Mouse (Mus musculus) embryonic facial prominence, embryonic 15.5 days (tissue): ENCODE results near the gene Prdm16. TPM values are rescaled to one million over a fixed set of nuclear protein-coding genes. Genes with fewer than 3 reads are reported as not detected.

ENCODE experiments used
- ATAC-seq: fragments of 200-750 bp; cut with Nextera tagmentation; 2 replicates; pipeline ENCODE4 v1.8.0; 2017; ENCODE audit warnings: low read depth, moderate TSS enrichment; ENCODE audit not compliant: insufficient number of reproducible peaks, low FRiP score, low TSS enrichment
- H3K27ac ChIP-seq: fragments of 300-500 bp; sonication (generic); replicated peaks from 2 replicates; pipeline ENCODE4 v1.5.1; 2015; ENCODE audit warnings: mild to moderate bottlenecking, inconsistent platforms
- H3K27me3 ChIP-seq: fragments of 300-500 bp; sonication (generic); 2 replicates; pipeline ENCODE4 v1.6.1; 2015; ENCODE audit warnings: inconsistent platforms
- H3K36me3 ChIP-seq: fragments of 300-500 bp; sonication (generic); 2 replicates; pipeline ENCODE4 v1.6.1; 2015; ENCODE audit warnings: mild to moderate bottlenecking, inconsistent platforms
- H3K4me1 ChIP-seq: fragments of 300-500 bp; sonication (generic); 2 replicates; pipeline ENCODE4 v1.6.1; 2015; ENCODE audit warnings: inconsistent platforms
- H3K4me2 ChIP-seq: fragments of 300-500 bp; sonication (generic); replicated peaks from 2 replicates; pipeline ENCODE4 v1.6.1; 2015; ENCODE audit warnings: mild to moderate bottlenecking, inconsistent platforms
- H3K4me3 ChIP-seq: fragments of 300-500 bp; sonication (generic); replicated peaks from 2 replicates; pipeline ENCODE4 v1.5.1; 2015; ENCODE audit warnings: mild to moderate bottlenecking, inconsistent platforms
- H3K9ac ChIP-seq: fragments of 300-500 bp; sonication (generic); 2 replicates; pipeline ENCODE4 v1.6.1; 2015; ENCODE audit warnings: inconsistent platforms
- H3K9me3 ChIP-seq: fragments of 300-500 bp; sonication (generic); replicated peaks from 2 replicates; pipeline ENCODE4 v1.6.1; 2016; ENCODE audit warnings: inconsistent platforms
- WGBS: fragments of 180-500 bp; shearing (Covaris S2); methylation state at CpG from one replicate; pipeline ENCODE4 v1.1.7; 2015; 5-methylcytosine and 5-hydroxymethylcytosine counted together
- polyA plus RNA-seq: library from polyadenylated mRNA; unstranded; fragments of >200 nt; fragmentation: Nextera tagmentation; extraction: Ambion mirVana; gene quantifications from 2 replicates; pipeline ENCODE4 v1.2.1, GENCODE M21; 2015

The Prdm16 gene
- polyA plus RNA-seq, 1 experiment from 2014 or later = 12.5 TPM

GRCm38 (mm10) chr4:154328836-154329235 is 307.8 kb downstream of the Prdm16 start:
- no peak overlapping the region for H3K4me3 ChIP-seq
- ATAC-seq = peak; percentile 70
- no peak overlapping the region for H3K9ac ChIP-seq
- no peak overlapping the region for H3K27ac ChIP-seq
- H3K27me3 ChIP-seq = peaks cover 5% of the 10 kb centered on the region; the same call in 1 of the 2 replicates
- WGBS = 7% methylated on average over 6 of the region's 6 CpGs
- H3K4me1 ChIP-seq = 0 out of 2 replicates have a peak, but pooled peaks cover 4% of the 10 kb centered on the region
- H3K9me3 ChIP-seq = no peaks in the 10 kb centered on the region
- H3K36me3 ChIP-seq = no peaks in the 10 kb centered on the region
- H3K4me2 ChIP-seq = no peak overlapping the region

DNA sequence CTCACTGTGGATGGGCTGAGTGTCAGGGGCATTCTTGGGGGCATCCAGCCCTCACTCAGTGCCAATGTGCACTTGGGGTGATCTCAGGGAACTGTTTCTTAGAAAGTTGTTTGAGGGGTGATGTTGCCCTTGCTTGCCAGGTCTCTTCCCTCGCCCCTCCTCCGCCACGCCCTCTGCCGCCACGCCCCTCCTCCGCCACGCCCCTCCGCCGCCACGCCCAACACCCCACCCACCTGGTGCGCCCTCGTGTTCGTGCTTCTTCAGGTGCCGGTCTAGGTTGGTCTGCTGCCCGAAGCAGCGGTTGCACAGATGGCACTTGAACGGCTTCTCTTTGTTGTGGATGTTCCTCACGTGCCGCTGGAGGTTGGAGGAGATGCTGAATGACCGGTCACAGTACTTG is 308.2 kb downstream of the Prdm16 start:
- 11% methylated on average over 18 of the region's 20 CpGs for WGBS
- no peak overlapping the region for H3K4me2 ChIP-seq

GRCm38 (mm10) chr4:154325410-154325809 is 311.3 kb downstream of the Prdm16 start:
- Histone ChIP-seq H3K9me3 (no peaks in the 10 kb centered on the region), H3K36me3 (no peaks in the 10 kb centered on the region), H3K27ac (no peak overlapping the region), H3K9ac (no peak overlapping the region), H3K4me1 (0 out of 2 replicates have a peak, but pooled peaks cover 4% of the 10 kb centered on the region), H3K4me2 (no peak overlapping the region), H3K27me3 (peaks cover 5% of the 10 kb centered on the region; the same call in 1 of the 2 replicates), H3K4me3 (no peak overlapping the region)
- 69% methylated on average over 4 of the region's 4 CpGs for WGBS
- no peak for ATAC-seq

More for the DNA sequence above, 308.2 kb downstream of the Prdm16 start:
- Histone ChIP-seq H3K9ac (no peak overlapping the region), H3K27me3 (peaks cover 5% of the 10 kb centered on the region; the same call in 1 of the 2 replicates), H3K4me3 (no peak overlapping the region), H3K36me3 (no peaks in the 10 kb centered on the region), H3K9me3 (no peaks in the 10 kb centered on the region), H3K27ac (no peak overlapping the region), H3K4me1 (0 out of 2 replicates have a peak, but pooled peaks cover 4% of the 10 kb centered on the region)
- ATAC-seq = no peak

DNA sequence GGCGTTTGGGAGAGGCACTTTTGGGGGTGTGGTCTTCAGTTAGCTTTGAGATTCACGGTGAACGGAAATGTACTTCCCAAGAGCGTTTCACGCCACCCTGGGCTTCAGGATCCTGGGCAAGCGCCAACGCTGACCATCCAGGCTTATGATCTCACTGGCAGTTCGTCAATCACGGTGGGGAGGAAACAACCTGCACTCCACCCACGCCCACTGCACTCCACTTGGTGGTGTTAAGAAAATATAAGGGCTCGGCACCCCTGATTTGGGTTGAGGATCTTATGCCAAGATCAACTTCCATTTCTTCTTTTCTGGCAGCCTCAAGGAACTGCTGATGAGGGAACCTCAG is 323.1 kb downstream of the Prdm16 start:
- Histone ChIP-seq H3K27me3 (no peaks in the 10 kb centered on the region), H3K27ac (no peak overlapping the region), H3K4me3 (no peak overlapping the region), H3K36me3 (no peaks in the 10 kb centered on the region), H3K9me3 (no peaks in the 10 kb centered on the region), H3K9ac (no peak overlapping the region), H3K4me2 (no peak overlapping the region), H3K4me1 (no peaks in the 10 kb centered on the region)
- 66% methylated on average over 11 of the region's 11 CpGs for WGBS
- ATAC-seq = no peak

- Histone ChIP-seq H3K9me3 (no peaks in the 10 kb centered on the region), H3K4me2 (no peak overlapping the region), H3K4me3 (no peak overlapping the region), H3K9ac (no peak overlapping the region), H3K27ac (0 out of 2 replicates have a peak overlapping the region, but pooled peaks have one; percentile 8), H3K27me3 (no peaks in the 10 kb centered on the region), H3K36me3 (no peaks in the 10 kb centered on the region), H3K4me1 (no peaks in the 10 kb centered on the region)
- 30% methylated on average over 4 of the region's 4 CpGs for WGBS
- ATAC-seq = 0 out of 2 replicates have a peak, but pooled peaks have one; percentile 36
These were observed 323.6 kb downstream of the Prdm16 start for GRCm38 (mm10) chr4:154312935-154313621.

GRCm38 (mm10) chr4:154312143-154312812 is 324.4 kb downstream of the Prdm16 start:
- H3K9me3 ChIP-seq = no peaks in the 10 kb centered on the region
- 0 out of 2 replicates have a peak overlapping the region, but pooled peaks have one; percentile 8 for H3K27ac ChIP-seq
- no peaks in the 10 kb centered on the region for H3K4me1 ChIP-seq
- no peaks in the 10 kb centered on the region for H3K36me3 ChIP-seq
- no peak for ATAC-seq
- H3K4me3 ChIP-seq = no peak overlapping the region
- H3K9ac ChIP-seq = no peak overlapping the region
- no peaks in the 10 kb centered on the region for H3K27me3 ChIP-seq
- H3K4me2 ChIP-seq = no peak overlapping the region
- WGBS = 94% methylated on average over 2 of the region's 2 CpGs

DNA sequence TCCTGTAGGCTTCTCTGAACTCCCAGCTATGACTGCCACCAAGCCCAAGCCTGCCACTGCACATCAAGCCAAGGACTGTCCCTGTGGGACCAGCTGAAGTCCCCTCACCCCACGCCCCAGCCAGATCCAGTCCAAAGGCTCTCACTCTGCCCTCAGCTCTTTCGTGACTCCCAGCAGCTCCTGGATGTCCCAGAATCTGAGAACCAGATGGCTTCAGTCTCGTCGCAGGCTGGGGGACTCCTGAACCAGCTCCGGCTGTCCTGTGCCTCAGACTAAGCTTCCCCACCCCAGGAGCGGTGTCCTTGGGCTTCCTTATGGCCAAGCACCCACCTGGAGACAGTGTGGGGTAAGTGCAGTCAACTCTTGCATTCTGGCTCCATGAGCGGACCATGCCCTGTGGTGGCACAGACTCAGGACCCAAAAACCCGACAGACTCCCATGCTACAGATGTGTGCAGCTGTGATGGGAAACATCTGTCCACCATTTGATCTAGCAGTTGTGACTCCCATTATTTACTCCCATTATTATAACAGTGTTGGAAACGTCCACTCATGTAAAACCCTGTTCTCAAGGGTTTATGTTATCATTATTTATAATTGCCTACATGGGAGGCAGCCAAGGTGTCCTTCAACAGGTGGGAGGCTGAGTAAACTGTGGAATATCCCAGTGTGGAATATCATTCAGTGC is 326.0 kb downstream of the Prdm16 start:
- no peaks in the 10 kb centered on the region for H3K36me3 ChIP-seq
- no peaks in the 10 kb centered on the region for H3K4me1 ChIP-seq
- no peak for ATAC-seq
- H3K4me2 ChIP-seq = no peak overlapping the region
- H3K4me3 ChIP-seq = no peak overlapping the region
- WGBS = 57% methylated on average over 9 of the region's 9 CpGs
- no peak overlapping the region for H3K9ac ChIP-seq
- no peaks in the 10 kb centered on the region for H3K9me3 ChIP-seq
- no peaks in the 10 kb centered on the region for H3K27me3 ChIP-seq
- H3K27ac ChIP-seq = no peak overlapping the region

GRCm38 (mm10) chr4:154309131-154309530 is 327.5 kb downstream of the Prdm16 start:
- 90% methylated on average over 2 of the region's 2 CpGs for whole genome bisulfite sequencing
- no peak overlapping the region for H3K4me2 ChIP-seq
- H3K27me3 ChIP-seq = no peaks in the 10 kb centered on the region
- H3K9me3 ChIP-seq = no peaks in the 10 kb centered on the region
- ATAC-seq = no peak
- no peak overlapping the region for H3K9ac ChIP-seq
- no peak overlapping the region for H3K27ac ChIP-seq
- no peaks in the 10 kb centered on the region for H3K36me3 ChIP-seq
- no peak overlapping the region for H3K4me3 ChIP-seq
- no peaks in the 10 kb centered on the region for H3K4me1 ChIP-seq

DNA sequence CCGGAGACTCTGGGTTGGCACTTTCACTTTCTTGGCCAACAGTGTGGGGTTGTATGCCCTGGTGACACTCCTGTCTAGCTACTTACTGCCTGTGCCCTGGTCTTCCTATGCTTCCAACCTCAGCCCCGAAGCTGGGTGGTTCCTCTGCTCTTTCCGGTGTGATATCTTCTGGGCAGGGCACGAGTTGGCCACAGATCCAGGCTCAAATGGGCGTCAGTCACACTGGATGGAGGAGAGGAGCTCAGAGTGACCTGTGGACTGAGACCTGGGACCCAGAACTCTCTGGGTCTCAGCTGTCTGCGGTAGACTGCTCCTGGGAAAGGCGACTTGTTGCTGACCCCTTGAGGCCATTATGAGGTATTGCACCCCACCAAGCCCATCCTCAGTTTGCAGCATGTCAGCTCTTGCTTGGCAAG is 335.2 kb downstream of the Prdm16 start, which contains the start of gene Arhgef16:
Gene Arhgef16, minus strand, starts transcription at position 211 of the 416 bp plus-strand sequence.
- ATAC-seq = 0 out of 2 replicates have a peak, but pooled peaks have one; percentile 11
- WGBS = 23% methylated on average over 7 of the region's 7 CpGs
- no peak within 1 kb of the TSS for H3K4me3 ChIP-seq
- no peak within 1 kb of the TSS for H3K4me2 ChIP-seq
- peaks cover 14% of the 10 kb centered on the region for H3K4me1 ChIP-seq
- H3K9me3 ChIP-seq = no peaks in the 10 kb centered on the region
- H3K36me3 ChIP-seq = no peaks in the 10 kb centered on the region
- no peak within 1 kb of the TSS for H3K27ac ChIP-seq
- peaks cover 29% of the 10 kb centered on the region for H3K27me3 ChIP-seq
- H3K9ac ChIP-seq = no peak within 1 kb of the TSS; the same call in 1 of the 2 replicates

GRCm38 (mm10) chr4:154299541-154300271 is 337.0 kb downstream of the Prdm16 start:
- Histone ChIP-seq H3K9ac (peak overlapping the region; percentile 19; the same call in 1 of the 2 replicates), H3K27ac (no peak overlapping the region), H3K4me1 (peaks cover 14% of the 10 kb centered on the region), H3K9me3 (no peaks in the 10 kb centered on the region), H3K4me3 (peak overlapping the region; percentile 54), H3K4me2 (peak overlapping the region; percentile 96), H3K36me3 (no peaks in the 10 kb centered on the region), H3K27me3 (peaks cover 29% of the 10 kb centered on the region)
- peak; percentile 58 for ATAC-seq
- WGBS = under 1% methylated on average over 65 of the region's 66 CpGs
